Mouse (Mus musculus): Measurements from ENCODE around the gene Ssbp3.

Ssbp3 gene

GRCm38 (mm10) chr4:106907701-106908425, 2.6 kb upstream of the Ssbp3 start:
- peak; percentile 21 to 49 for DNase-seq

- DNase-seq = peak; percentile 75 to 80
These were observed 2.1 kb upstream of the Ssbp3 start for GRCm38 (mm10) chr4:106908426-106908809.

DNA sequence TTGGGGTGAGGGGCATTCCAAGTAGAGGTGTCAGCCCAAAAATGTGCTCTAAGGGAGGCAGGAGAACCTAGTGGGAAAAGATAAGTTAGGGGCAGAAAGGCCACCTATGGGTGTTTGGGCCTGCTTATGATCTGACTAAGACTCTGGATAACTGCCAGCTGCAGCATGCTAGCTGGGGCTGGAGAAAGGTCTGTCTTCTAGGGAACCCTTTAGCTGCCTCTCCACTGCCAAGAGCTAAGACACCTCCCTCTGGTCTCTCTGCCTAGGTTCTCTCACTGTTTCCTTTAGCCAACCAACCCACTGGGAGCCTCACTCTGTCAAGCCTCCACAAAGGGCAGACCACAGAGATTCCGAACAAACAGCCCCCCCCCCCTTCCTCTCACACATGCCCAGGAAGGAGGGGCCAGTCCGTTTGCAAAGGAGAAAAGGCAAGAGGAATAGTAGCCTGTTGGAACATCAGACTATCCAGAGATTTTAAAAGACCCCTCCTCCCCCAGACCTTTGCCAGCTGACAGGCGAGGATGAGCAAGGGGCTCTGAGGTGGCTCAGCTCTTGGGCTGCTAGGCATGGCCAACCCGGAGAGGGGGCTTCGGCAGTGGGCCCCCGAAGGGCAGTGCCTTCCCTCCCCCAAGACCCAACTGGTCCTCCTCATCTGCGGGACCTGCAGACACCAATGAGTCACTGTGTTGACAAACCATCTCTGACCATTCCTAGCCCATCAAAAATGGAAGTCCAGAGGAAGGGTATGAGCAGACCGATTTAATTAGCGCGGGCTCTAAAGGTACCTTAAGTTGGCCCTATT, 1.4 kb upstream of the Ssbp3 start:
- DNase-seq = peak; percentile 63 to 72

GRCm38 (mm10) chr4:106909797-106910196, 704 bp upstream of the Ssbp3 start:
- DNase-seq = no peak

DNA sequence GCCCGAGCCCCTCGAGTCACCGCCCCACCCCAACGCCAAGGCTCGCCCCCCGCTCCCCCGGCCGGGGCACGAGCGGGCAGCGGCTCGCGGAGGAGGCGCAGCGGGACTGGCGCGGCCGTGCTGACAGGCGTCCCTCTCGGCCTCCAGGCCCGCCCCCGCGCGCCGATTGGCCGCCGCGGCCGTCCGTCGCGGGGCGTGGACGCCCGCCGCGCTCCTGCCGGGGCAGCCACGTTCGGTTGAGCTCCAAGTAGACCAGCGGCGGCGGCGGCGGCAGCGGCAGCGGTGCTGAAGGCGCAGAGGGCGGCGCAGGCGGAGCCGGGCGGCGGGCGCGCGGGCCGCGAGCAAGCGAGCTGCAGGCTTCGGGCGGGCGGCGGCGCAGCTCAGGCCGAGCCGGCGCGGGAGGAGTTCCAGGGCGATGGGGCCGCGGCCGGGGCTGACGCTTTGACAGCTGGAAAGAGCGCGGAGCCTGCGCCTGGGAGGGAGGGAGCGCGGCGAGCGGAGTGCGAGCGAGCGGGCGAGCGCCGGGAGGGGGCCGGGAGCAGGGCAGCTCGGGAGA, 823 bp downstream of the Ssbp3 start:
- DNase-seq = peak; percentile 95

GRCm38 (mm10) chr4:106911951-106912688, 1.6 kb downstream of the Ssbp3 start:
- DNase-seq = no peak

DNA sequence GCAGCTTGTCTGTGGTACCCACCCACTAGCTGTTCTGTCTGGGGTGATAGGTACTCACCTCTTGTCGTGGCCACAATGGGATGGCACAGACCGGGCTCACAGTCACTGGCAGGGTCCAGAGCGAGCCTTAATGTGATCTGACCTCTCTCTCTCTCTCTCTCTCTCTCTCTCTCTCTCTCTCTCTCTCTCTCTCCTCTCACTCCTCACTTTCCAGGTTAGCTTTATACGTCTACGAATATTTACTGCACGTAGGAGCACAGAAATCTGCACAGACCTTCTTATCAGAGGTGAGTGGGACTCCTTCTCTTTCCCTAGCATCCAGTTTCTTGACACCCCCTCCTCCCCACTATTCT, 2.2 kb downstream of the Ssbp3 start:
- DNase-seq = no peak

GRCm38 (mm10) chr4:106913411-106914049, 3.0 kb downstream of the Ssbp3 start:
- DNase-seq = no peak

DNA sequence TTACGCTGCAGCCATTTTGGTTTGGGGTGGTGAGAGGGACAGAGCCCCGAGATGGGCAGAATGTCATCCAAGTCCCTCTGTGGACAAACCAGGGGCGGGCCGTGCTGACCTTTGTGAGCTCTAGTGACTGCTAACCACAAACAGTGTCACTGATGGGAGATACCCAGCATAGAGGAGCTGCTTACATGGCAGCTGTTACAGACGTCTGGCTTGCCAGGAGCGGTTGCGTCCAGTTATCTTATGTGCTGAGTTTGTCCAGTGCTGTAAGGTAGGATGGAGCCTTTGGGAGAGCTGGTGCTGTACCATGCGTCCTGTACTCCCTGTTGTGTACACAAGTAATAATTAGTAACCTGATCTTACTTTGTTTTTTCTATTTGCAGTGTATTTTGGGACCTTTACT, 4.8 kb downstream of the Ssbp3 start:
- no peak for DNase-seq

DNA sequence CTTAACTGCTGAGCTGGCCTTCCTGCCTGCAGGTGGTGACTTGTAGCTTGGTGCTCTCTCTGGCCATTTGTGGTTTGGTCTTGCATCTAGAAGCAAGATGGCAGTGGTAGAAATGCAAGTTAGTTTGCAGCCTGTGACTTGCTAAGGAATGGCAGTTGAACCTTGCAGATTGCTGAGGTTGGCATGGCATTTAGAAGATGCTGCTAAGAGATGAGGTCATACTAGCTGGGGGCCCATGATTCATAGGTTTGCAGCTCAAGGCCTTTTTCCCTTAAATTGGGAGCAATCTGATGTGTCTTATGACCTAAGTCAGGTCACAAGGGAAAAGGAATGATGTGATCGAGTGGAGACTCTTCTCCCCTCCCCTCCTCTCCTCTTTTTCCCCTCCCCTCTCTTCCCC, 7.8 kb downstream of the Ssbp3 start:
- DNase-seq = no peak

GRCm38 (mm10) chr4:106920119-106920518, 9.6 kb downstream of the Ssbp3 start:
- DNase-seq = no peak

DNA sequence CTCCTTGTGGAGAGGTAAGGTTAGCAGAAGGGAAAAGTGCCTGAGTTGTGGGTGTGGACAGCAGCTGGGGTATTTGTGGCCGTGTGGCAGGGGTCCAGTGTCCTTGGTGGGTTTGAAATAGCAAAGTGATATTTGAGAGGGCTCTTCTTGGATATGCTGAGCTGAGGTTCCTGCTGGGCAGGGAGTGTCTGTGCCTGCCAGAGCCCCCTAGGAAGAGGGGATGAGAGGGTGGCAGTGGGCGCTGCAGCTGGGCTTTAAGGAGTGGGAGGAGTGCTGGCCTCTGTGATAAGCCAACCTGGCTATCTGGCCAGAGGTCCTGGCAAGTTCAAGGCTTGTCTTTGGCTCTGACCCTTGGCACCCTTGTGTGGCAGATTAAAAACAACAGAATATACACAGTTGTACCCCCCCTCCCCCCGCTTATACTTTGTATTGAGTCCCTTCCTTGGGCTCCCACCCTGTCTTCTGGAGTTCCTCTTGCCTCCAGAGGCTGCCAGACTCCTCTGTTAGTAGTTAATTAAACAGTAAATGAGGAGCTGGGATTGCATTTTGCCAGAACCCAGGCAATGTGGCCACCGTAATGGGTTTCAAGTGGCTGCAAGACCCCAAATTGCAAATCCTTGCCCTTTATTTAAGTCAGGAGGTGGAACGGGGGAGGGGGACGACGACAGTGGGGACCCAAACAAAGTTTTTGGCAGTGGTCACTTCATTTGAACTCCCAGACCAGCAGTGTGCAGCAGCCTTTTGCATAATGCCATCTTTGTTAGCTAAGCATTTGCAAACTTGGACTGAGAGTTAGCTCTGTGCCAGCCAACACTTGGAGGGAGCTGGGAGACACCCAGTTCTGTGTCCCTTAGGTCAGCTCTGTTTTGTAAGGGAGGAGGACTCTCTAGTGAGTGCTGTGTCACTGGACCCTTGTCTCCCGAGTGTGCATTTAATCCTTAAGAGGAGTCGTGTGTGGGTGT, 11.2 kb downstream of the Ssbp3 start:
- DNase-seq = peak; percentile 22 to 54

GRCm38 (mm10) chr4:106922919-106923318, 12.4 kb downstream of the Ssbp3 start:
- no peak for DNase-seq

DNA sequence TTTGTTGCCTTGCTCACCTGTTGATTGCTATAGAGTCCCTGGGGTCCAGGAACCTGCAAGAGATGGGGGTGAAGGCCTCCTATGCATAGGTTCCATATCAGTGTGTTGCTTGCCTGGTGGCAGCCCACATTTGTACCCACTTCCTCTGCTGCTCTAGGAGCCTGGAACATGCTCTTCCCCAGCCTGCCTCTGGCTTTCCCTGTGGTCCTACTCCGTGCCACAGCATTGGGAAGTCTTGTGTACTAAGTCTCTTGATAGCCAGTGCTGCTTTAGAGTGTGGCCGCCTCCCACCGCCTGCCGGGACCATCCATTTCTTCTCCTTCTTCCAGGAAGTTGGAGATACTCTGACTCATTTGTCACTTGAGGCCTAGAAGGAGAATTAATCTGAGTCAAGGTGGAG, 13.7 kb downstream of the Ssbp3 start:
- no peak for DNase-seq

DNA sequence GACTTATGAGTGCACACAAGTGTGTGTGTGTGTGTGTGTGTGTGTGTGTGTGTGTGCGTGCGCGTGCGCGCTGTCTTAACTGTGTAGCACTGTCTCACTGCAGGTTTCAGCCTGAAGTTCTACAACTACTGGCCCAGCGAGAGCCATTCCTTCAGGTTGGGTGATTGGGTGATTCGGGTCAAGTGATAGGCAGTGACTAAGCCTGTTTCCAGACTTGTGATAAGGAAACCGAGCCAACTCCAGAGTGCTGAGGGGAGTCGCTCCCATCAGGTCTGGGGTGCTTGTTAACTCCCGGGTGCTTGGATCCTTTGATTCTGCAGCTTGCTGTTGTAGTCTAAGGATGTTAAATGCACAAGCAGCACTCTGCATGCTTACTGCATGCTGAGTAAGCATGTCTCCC, 14.4 kb downstream of the Ssbp3 start:
- no peak for DNase-seq

DNA sequence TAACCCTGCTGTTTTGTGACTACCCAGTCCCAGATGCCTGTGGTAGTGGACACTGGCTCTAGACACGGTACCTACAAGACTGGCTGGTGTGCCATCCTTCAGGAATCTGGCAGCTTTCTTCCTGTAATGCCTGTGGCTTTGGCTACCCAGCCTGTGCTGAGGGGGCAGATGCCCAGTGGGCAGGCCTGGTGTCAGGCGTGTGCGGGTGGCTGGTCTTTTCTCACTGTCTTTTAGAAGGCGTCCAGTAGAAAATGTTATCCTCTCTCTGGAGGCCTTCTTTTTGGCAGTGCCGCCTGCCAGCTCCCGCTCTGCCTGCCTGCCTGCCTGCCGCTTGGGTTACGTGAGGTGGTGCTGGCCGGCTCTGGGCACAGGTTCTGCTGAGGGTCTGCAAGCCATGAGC, 15.9 kb downstream of the Ssbp3 start:
- DNase-seq = no peak

GRCm38 (mm10) chr4:106927034-106927433, 16.5 kb downstream of the Ssbp3 start:
- no peak for DNase-seq

DNA sequence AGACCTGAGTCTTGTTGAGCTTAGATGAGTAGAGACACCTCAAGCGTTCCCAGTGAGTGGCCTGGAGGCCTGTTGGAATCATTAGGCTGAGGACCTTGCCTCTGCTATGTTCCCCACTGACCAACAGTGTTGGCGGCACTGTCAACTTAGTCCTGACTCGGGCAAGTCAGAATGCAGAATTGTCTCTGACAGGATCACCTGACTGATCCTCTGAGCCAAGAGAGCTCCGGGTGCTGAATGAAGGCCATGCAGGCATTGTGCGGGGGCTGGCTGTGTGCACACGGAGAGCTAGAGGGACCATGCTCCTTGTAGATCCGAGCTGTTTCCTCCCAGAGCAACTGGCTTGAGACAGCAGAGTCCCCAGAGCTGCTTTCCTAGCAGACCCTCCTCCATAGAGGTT, 18.5 kb downstream of the Ssbp3 start:
- DNase-seq = no peak

GRCm38 (mm10) chr4:106932583-106932982, 22.1 kb downstream of the Ssbp3 start:
- no peak for DNase-seq

GRCm38 (mm10) chr4:106933813-106934482, 23.4 kb downstream of the Ssbp3 start:
- peak; percentile 26 to 49 for DNase-seq
